Mouse (Mus musculus) ovary, postnatal 36 days (tissue): ENCODE results near the gene 2010111I01Rik.

Experiments
- DNase-seq: peaks from one replicate; pipeline ENCODE4 v3.0.0; 2022; ENCODE audit warnings: low spot score, mixed read lengths

The 2010111I01Rik gene

DNA sequence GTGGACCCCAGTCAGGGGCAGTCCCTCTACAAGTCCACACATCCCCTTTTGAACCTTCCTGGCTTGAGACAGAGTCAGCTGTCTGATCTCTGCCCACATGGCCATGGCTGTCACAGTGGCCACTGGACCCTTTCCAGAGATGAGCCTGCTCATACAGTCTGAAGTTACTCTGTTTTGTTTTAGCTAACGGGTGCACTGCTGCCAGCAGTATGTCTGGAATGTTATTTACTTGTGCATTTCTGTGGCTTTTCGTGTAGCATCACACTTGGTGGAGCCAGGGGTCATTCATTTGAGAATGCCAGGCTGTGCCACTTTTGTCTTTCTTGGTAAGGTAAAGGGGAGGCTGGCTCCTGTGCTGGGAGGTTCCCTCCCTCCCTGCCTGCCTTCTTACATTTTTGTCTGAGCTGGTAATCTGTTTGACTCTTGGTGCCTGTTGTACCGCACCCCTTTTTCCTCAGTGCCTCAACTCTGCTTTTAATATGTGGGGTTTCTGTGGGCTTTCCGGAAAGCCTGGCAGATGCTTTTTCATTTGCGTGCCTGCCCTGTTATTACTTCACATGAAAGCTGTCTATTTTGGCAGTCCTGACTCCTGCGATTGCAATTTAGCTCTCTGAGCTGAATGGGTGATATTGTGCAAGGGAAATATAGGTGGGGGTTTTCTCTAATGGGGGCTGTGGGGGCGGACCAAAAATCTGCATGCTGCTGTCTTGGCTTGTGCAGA, 190.3 kb downstream of the 2010111I01Rik start:
- DNase-seq: no peak

GRCm38 (mm10) chr13:63156264-63156663, 191.6 kb downstream of the 2010111I01Rik start:
- no peak for DNase-seq

DNA sequence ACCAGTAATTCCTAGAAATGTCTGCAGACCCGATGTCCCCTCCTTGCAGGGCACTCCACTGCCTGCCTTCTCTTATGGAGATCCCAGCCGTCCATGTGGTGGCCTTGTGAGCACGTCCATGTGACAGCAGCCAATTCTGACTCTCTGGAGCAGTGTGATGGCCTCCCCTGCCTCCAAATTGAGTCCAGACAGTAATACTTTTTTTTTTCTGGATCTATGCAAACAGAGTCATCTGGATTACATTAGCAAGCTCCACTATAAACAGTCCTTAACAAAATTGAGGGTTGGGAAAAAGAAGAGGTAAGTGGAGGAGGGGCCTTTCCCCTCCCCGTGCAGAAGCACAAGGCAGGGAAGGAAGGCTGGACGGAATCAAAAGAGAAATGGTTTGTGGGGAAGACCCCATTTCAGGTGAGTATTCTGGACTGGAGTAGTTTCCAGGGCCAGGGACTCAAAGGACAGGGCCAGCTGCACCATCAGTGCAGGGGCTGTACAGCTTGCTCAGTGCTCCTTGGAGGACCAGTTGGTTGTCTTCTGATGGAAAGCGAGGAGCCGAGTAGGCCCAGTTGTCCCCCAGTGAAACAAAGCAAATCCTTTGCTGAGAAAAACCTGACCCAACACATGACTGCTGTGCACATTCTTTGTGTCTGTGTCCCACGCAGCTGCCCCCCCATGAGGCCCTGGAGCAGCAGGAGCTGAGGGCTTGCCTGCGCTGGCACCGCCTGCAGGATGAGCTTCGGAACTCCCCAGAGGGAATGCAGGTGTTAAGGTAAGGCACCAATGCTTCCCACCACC, 205.8 kb downstream of the 2010111I01Rik start:
- DNase-seq: no peak

DNA sequence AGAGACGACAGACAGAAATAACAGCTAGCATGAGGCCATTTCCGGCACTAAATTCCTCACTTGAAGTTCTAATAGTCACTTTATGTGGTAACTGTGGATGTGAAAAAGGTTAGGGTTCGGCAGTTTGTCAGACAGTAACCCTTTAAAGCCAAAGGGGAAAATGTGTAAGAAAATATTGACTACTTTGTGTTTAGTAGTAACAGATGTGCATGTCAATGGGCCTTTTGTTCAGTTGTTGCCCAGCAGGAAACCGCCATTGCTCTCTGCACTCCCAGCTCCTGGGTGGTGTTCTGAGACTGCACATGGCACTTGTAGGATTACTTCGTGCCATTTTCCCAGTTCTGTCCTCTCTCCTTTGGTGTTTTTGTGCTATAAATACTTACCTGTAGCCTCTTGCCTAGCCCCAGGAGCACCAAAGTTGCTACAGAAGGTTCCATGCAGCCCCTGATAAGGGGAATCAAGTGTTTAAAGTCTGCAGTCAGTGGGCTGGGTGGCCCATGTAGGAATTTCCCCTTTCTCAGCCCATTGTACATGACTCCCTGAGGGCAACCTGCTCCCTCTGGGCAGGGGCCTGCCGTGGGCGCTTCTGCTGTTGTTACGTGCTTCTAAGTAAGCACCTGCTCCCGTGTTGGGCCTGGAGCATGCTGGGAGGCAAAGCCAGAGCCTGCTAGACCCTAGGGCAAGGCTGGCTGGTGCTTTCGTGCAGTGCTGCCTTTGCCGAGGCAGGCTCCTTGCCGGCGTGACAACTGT, 206.8 kb downstream of the 2010111I01Rik start:
- DNase-seq: no peak

DNA sequence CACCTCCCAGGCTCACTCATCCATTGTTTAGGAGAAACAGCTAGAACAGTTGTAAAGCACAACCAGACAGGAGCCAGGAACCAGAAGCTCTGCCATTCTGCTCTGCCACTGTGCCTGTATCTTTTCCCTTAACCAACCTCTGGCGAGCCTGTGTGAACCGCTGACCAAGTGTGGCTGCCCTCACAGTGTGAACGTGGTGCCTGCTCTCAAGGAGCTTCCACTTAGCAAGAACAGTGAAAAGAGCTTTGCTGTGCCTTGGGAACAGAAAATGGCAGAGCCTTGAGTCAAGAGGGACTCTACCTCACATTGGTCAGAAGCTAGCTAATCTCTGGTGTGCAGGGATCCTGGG, 207.4 kb downstream of the 2010111I01Rik start:
- no peak for DNase-seq

- DNase-seq: no peak
Observed at GRCm38 (mm10) chr13:63174252-63175020, 209.7 kb downstream of the 2010111I01Rik start.

- DNase-seq: no peak
Observed at GRCm38 (mm10) chr13:63176131-63176530, 211.4 kb downstream of the 2010111I01Rik start.

- DNase-seq: no peak
Observed at GRCm38 (mm10) chr13:63177232-63177631, 212.5 kb downstream of the 2010111I01Rik start.

DNA sequence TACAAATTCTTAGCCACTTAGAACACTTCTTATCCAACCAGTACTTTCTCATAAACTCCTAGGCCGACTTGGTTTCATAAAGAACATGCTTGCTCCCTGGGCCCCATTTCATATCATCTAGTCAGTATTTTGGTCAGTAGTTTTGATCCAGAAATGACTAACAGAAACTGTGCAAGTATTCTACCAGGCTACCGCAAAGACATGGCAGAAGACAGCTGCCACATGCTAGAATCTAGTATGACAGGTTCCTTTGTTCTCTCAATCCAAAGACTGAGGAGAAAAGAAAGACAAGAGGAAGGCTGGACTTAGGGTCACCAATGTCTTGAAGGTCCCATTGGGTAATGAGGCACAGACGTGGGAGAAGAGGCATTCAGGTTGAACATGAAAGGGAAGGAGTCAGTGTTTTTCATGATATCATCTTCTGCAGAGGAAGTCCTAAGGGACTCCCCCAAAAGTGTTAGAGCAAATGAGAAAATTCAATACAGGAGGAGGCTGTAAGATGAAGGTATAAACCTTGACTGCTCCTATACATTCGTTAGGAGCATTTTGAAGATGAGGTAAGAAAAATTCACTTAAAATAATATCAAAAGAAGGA, 216.0 kb downstream of the 2010111I01Rik start:
- DNase-seq: no peak

GRCm38 (mm10) chr13:63184946-63185345, 220.3 kb downstream of the 2010111I01Rik start:
- no peak for DNase-seq

- DNase-seq: no peak
Observed at GRCm38 (mm10) chr13:63186217-63186616, 221.5 kb downstream of the 2010111I01Rik start.

GRCm38 (mm10) chr13:63186642-63187041, 221.9 kb downstream of the 2010111I01Rik start:
- DNase-seq: no peak

DNA sequence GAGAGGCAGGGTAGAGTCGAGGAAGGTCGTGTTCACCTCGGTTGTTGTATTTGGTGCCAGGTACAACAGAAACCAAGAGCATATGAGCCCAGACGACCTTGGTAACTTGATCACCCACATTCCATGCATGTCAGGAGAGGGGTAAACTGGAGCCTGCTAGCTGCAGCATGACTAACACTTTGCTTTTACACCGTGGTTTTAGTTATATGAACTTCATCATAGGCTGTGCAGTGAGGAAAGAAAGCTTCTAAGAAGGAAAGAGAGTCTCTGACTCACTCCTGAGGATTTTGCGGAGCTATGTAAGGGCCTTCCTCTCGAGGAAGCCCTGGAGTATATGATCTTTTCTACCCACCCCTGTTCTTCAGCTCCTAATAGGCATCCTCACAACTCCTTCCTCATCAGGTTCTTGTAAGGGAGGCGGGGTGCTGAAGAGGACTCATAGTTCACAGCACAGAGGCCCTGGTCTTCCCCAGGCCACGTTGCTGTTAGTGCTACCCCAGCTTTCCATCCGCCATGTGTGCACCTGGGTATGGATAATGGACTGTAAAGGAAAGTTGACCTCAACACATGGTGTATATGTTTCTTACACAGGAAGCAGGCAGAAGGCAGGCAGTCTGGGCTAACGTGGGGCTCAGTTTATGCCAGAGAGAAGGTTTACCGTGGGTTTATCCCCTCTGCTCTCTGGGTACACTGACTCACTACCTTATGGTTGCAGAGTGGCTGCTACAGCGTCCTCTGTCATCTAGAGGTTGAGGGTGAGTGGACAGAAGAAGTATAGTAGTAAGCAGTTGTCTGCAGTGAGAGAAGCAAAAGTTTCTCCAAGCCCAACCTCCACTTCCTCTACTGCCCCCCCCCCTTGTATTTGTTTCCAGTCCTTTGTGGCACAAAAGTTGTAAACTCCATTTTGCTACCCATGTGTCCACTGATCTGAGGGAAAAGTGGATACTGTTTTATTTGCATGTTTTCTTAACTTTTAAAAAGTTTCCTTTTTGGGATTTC, 222.8 kb downstream of the 2010111I01Rik start:
- DNase-seq: no peak

DNA sequence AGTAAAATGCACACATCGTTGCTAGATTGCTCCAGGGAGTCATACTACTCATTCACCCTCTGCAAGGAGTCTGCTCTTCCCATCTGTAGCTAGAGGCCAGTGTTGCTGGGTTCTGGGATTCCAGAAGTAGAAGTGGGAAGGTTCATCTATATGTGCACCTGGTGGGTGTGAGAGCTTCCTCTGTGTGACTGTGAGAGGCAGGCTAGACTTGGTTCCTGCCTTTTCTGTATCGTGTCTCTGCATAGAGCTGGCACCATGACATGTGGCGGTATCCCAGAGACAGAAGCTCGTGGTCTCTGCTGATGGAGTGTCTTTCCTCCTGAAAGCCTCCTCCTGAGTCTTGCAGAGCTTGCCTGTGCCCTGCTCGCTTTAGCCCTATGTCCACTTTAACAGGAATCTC, 223.6 kb downstream of the 2010111I01Rik start:
- DNase-seq: no peak

DNA sequence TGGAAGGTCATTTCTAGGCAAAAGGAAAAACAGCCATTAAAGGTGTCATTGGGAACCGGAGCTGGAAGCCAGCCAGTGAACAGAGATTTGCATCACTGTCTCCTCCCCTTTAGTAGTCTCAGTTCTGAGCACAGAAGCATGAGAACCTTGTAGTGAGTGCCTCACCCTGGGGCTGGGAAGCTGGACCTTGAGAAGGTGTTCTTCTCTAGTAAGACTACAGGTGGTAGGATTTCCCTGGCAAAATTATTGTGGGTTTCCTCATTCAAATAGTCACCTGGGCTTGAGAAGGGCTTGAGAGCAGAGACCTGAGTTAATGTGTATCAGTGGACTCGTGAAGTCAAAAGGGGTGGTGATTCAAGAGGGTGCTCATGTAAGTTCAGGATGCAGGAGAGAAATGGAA, 224.1 kb downstream of the 2010111I01Rik start:
- no peak for DNase-seq

DNA sequence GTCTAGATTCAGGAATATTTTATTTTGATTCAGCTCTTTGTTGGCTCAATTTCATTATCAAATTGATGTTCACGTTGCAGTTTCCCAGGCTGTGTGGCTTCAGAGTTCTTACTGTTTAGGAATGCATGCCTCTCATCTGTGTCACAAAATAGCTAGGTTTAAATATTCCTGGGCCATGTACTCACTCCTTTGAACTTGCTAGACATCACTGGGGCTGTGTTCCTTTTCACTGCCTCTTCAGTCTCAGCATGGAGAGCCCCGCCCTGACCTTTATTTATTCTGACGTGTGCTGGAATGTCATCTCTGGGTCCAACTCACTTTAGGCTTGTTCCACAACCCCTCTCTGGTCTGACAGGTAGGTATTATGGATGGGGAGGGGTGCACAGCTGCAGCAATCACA, 228.7 kb downstream of the 2010111I01Rik start:
- DNase-seq: no peak

- no peak for DNase-seq
Observed at GRCm38 (mm10) chr13:63198038-63198437, 233.3 kb downstream of the 2010111I01Rik start.

DNA sequence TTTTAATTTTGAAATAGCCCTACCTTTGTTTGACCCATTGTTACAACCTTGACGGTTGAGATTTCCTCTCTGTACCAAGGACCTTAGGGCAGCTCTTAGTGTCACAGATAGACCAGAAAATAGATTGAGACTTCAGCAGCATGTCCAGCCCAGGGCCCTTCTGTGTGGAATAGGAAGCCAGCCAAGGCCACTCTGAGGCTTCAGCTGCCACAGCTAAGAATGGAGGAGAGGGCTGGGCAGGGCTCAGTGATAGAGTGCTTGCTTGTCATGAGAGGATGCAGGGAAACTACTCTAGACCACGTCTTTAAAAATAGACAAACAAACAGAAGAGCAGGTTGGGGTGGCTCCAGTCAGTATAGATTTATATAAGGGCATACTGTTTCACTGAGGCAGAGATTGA, 234.9 kb downstream of the 2010111I01Rik start:
- DNase-seq: no peak

GRCm38 (mm10) chr13:63203502-63204278, 239.0 kb downstream of the 2010111I01Rik start:
- no peak for DNase-seq

DNA sequence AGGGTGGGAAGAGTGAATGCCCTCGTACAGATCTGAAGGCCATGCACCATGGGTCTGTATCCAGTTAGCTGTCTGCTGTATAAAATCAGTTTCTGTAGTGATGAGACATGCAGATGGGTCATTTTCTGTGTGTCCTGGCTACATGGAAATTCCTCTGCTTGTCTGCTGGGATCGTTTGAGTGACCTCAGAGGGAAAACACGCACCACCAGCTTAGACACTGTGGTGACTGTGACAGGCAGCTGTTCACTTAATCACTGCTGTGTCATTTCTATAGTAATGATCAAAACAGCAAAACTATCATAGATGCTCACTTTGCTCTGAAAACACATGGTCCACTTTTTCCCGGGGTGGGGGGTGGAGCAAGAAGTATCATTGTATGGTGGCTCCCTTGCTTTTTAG, 241.1 kb downstream of the 2010111I01Rik start:
- no peak for DNase-seq
